Mouse (Mus musculus): Measurements from ENCODE around the gene Sdk2. TPM values are rescaled to one million over a fixed set of nuclear protein-coding genes. Genes with fewer than 3 reads are reported as not detected.

Sdk2 gene
- polyA plus RNA-seq, 1 experiment = 0.47 TPM

GRCm38 (mm10) chr11:113948676-113949075 is 118.2 kb downstream of the Sdk2 start:
- no peak for DNase-seq (ENCODE audit: low read depth, low spot score)
- 79% methylated on average over 8 of the region's 8 CpGs for WGBS

- DNase-seq (ENCODE audit: low read depth, low spot score) = no peak
- WGBS = 60% methylated on average over 9 of the region's 9 CpGs
These were observed 124.6 kb downstream of the Sdk2 start for GRCm38 (mm10) chr11:113942101-113942735.

GRCm38 (mm10) chr11:113933678-113934077 is 133.2 kb downstream of the Sdk2 start:
- WGBS = 54% methylated on average over 9 of the region's 9 CpGs
- no peak for DNase-seq (ENCODE audit: low read depth, low spot score)

- no peak for DNase-seq (ENCODE audit: low read depth, low spot score)
- 39% methylated on average over 7 of the region's 7 CpGs for WGBS
These were observed 133.9 kb downstream of the Sdk2 start for GRCm38 (mm10) chr11:113932909-113933308.

GRCm38 (mm10) chr11:113931701-113932100 is 135.1 kb downstream of the Sdk2 start:
- no peak for DNase-seq (ENCODE audit: low read depth, low spot score)
- WGBS = 66% methylated on average over 4 of the region's 4 CpGs

GRCm38 (mm10) chr11:113930112-113930511 is 136.7 kb downstream of the Sdk2 start:
- no peak for DNase-seq (ENCODE audit: low read depth, low spot score)
- 87% methylated on average over 11 of the region's 11 CpGs for WGBS

- 69% methylated on average over 2 of the region's 2 CpGs for WGBS
- no peak for DNase-seq (ENCODE audit: low read depth, low spot score)
These were observed 138.0 kb downstream of the Sdk2 start for GRCm38 (mm10) chr11:113928831-113929230.

- DNase-seq (ENCODE audit: low read depth, low spot score) = no peak
- WGBS = 73% methylated on average over 9 of the region's 9 CpGs
These were observed 138.6 kb downstream of the Sdk2 start for GRCm38 (mm10) chr11:113928291-113928690.

GRCm38 (mm10) chr11:113927826-113928225 is 139.0 kb downstream of the Sdk2 start:
- DNase-seq (ENCODE audit: low read depth, low spot score) = no peak
- WGBS = 73% methylated on average over 3 of the region's 3 CpGs

- WGBS = 69% methylated on average over 11 of the region's 11 CpGs
- DNase-seq (ENCODE audit: low read depth, low spot score) = no peak
These were observed 139.6 kb downstream of the Sdk2 start for GRCm38 (mm10) chr11:113927231-113927630.

GRCm38 (mm10) chr11:113923137-113923536 is 143.7 kb downstream of the Sdk2 start:
- 72% methylated on average over 5 of the region's 5 CpGs for WGBS
- DNase-seq (ENCODE audit: low read depth, low spot score) = no peak

- 71% methylated on average over 16 of the region's 16 CpGs for WGBS
- no peak for DNase-seq (ENCODE audit: low read depth, low spot score)
These were observed 163.6 kb downstream of the Sdk2 start for GRCm38 (mm10) chr11:113903131-113903860.

GRCm38 (mm10) chr11:113901906-113902305 is 164.9 kb downstream of the Sdk2 start:
- no peak for DNase-seq (ENCODE audit: low read depth, low spot score)
- 61% methylated on average over 7 of the region's 7 CpGs for WGBS

GRCm38 (mm10) chr11:113898671-113899070 is 168.2 kb downstream of the Sdk2 start:
- 69% methylated on average over 7 of the region's 7 CpGs for WGBS
- DNase-seq (ENCODE audit: low read depth, low spot score) = no peak

- DNase-seq (ENCODE audit: low read depth, low spot score) = no peak
- 77% methylated on average over 5 of the region's 5 CpGs for WGBS
These were observed 170.8 kb downstream of the Sdk2 start for GRCm38 (mm10) chr11:113896006-113896405.

- WGBS = 41% methylated on average over 6 of the region's 6 CpGs
- DNase-seq (ENCODE audit: low read depth, low spot score) = no peak
These were observed 173.9 kb downstream of the Sdk2 start for GRCm38 (mm10) chr11:113892924-113893323.

GRCm38 (mm10) chr11:113892067-113892466 is 174.8 kb downstream of the Sdk2 start:
- WGBS = 46% methylated on average over 6 of the region's 6 CpGs

GRCm38 (mm10) chr11:113888156-113888750 is 178.6 kb downstream of the Sdk2 start:
- WGBS = 71% methylated on average over 5 of the region's 5 CpGs
- DNase-seq (ENCODE audit: low read depth, low spot score) = no peak

More at GRCm38 (mm10) chr11:113892067-113892466, 174.8 kb downstream of the Sdk2 start:
- DNase-seq (ENCODE audit: low read depth, low spot score) = no peak

- WGBS = 44% methylated on average over 7 of the region's 7 CpGs
- DNase-seq (ENCODE audit: low read depth, low spot score) = no peak
These were observed 180.5 kb downstream of the Sdk2 start for GRCm38 (mm10) chr11:113886299-113886698.

- no peak for DNase-seq (ENCODE audit: low read depth, low spot score)
- 65% methylated on average over 11 of the region's 11 CpGs for WGBS
These were observed 181.9 kb downstream of the Sdk2 start for GRCm38 (mm10) chr11:113884962-113885361.

GRCm38 (mm10) chr11:113883031-113883430 is 183.8 kb downstream of the Sdk2 start:
- 77% methylated on average over 8 of the region's 8 CpGs for WGBS
- no peak for DNase-seq (ENCODE audit: low read depth, low spot score)

Data from large intestine, adult 2 months (tissue).